Mouse (Mus musculus) stomach, postnatal 0 days (tissue): Measurements from ENCODE around the gene Otulin.

Experiments
- CTCF ChIP-seq: IDR thresholded peaks from 2 replicates; pipeline ENCODE4 v1.5.1; 2016; ENCODE audit warnings: antibody characterized with exemption, low read depth, mild to moderate bottlenecking, moderate library complexity
- EP300 ChIP-seq: optimal IDR thresholded peaks from 2 replicates; pipeline ENCODE3; 2016; ENCODE audit warnings: antibody characterized with exemption

DNA sequence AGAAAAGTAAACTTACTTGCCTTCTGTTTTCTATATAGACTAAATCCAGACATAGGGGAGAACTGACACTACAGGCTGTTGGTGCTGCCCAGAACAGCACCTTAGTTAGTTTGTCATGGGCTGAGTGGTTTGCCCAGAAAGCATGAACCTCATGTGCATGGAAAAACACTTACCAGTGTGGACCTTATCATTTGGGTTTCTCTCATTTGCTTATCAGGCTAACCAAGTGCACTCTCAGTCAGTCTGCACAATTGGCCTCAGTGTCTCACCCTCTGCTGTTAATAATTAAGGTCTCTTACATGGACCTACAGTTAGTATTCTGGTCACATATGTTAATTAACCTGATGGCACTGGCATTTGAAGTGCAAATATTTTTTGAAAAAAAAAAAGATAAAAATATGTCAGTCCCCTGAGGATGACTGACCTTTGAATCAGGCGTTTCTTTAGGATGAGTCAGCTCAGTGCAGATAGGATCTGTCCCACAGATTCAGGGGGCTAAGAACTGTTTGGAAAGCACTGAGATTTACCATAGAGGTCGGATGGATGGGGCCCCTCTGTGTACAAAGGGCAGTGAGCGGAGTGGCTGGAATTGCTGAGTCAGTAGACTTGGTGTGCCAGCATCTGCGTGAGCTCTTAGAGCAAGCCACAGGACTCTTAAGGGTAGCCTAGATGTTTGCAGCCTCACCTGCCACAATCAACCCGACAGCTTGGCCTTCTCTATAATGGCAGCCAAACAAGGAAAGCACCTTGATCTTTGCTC, 124.2 kb downstream of the Otulin start:
- TF ChIP-seq CTCF (no peak), EP300 (no peak)
